Mouse (Mus musculus): ENCODE data around the gene Trim46. TPM values are rescaled to one million over a fixed set of nuclear protein-coding genes. Genes with fewer than 3 reads are reported as not detected.

Trim46 gene
- polyA plus RNA-seq, 1 experiment from 2014 or later = 4.4 TPM

GRCm38 (mm10) chr3:89284261-89284660, 38.2 kb upstream of the Trim46 start:
- H3K4me3 ChIP-seq (replicated peaks; ENCODE audit: low read length) = no peak overlapping the region
- no peak overlapping the region for H3K27ac ChIP-seq (ENCODE audit: low read length)
- no peak for ATAC-seq (ENCODE audit: insufficient read depth, low FRiP score)
- no peaks in the 10 kb centered on the region for H3K27me3 ChIP-seq (ENCODE audit: control insufficient read depth, insufficient read depth, low read length)
- H3K9ac ChIP-seq (ENCODE audit: low read length) = no peak overlapping the region
- H3K4me1 ChIP-seq (ENCODE audit: control insufficient read depth, insufficient read depth, low read length) = peaks cover 10% of the 10 kb centered on the region
- no peaks in the 10 kb centered on the region for H3K36me3 ChIP-seq (ENCODE audit: control insufficient read depth, insufficient read depth, low read length)
- 79% methylated on average over 3 of the region's 3 CpGs for WGBS
- no peak overlapping the region for H3K4me2 ChIP-seq (ENCODE audit: low read depth, low read length)
- H3K9me3 ChIP-seq (replicated peaks; ENCODE audit: control insufficient read depth, low read length) = no peaks in the 10 kb centered on the region

- H3K27me3 ChIP-seq (ENCODE audit: control insufficient read depth, insufficient read depth, low read length) = no peaks in the 10 kb centered on the region
- no peak overlapping the region; the same call in 1 of the 2 replicates for H3K27ac ChIP-seq (ENCODE audit: low read length)
- no peaks in the 10 kb centered on the region for H3K9me3 ChIP-seq (replicated peaks; ENCODE audit: control insufficient read depth, low read length)
- 0 out of 2 replicates have a peak overlapping the region, but pooled peaks have one; percentile 36 for H3K9ac ChIP-seq (ENCODE audit: low read length)
- H3K4me3 ChIP-seq (replicated peaks; ENCODE audit: low read length) = no peak overlapping the region
- peaks cover 23% of the 10 kb centered on the region for H3K4me1 ChIP-seq (ENCODE audit: control insufficient read depth, insufficient read depth, low read length)
- no peaks in the 10 kb centered on the region for H3K36me3 ChIP-seq (ENCODE audit: control insufficient read depth, insufficient read depth, low read length)
- no peak for ATAC-seq (ENCODE audit: insufficient read depth, low FRiP score)
- H3K4me2 ChIP-seq (ENCODE audit: low read depth, low read length) = no peak overlapping the region
- 17% methylated on average over 4 of the region's 4 CpGs for WGBS
Observed at GRCm38 (mm10) chr3:89282291-89282643, 36.2 kb upstream of the Trim46 start.

DNA sequence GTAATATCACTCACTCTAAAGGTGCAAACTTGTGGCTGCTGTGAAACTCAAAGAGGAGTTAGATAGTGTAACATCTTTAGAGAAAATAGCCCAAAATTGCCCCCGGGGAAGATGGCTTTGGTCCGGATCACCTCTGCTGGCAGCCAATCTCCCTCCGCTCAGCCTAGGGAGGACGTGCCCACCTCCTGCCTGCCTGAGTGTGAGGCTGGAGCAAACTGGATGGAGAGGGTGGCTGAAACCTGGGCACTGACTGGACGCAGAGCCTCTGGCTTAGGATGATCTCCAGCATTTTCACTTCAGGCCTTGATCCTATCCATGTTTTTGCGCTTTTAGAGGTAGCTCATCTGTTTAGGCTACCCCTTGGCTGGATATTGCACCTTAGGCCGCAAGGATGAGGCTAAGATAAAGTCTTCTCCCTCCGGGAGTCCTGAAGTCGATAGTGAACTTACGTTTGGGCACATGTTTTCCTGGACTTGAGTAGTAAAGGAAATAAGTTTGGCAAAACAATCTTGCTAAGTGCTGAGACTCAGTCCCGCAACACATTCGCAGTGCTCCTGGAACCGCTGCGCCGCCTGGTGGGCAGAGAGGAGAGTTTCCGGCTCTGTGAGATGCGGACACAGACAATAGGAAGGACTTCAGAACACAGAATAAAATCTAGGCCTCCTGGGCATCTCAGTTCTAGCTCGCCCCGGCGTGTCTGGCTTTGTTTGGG, 35.6 kb upstream of the Trim46 start:
- Histone ChIP-seq H3K27me3 (ENCODE audit: control insufficient read depth, insufficient read depth, low read length) (no peaks in the 10 kb centered on the region), H3K4me3 (replicated peaks; ENCODE audit: low read length) (peak overlapping the region; percentile 62), H3K27ac (ENCODE audit: low read length) (peak overlapping the region; percentile 88), H3K4me1 (ENCODE audit: control insufficient read depth, insufficient read depth, low read length) (peaks cover 27% of the 10 kb centered on the region), H3K9ac (ENCODE audit: low read length) (peak overlapping the region; percentile 78), H3K4me2 (ENCODE audit: low read depth, low read length) (peak overlapping the region; percentile 98), H3K9me3 (replicated peaks; ENCODE audit: control insufficient read depth, low read length) (no peaks in the 10 kb centered on the region), H3K36me3 (ENCODE audit: control insufficient read depth, insufficient read depth, low read length) (no peaks in the 10 kb centered on the region)
- WGBS = 13% methylated on average over 20 of the region's 20 CpGs
- ATAC-seq (ENCODE audit: insufficient read depth, low FRiP score) = no peak

DNA sequence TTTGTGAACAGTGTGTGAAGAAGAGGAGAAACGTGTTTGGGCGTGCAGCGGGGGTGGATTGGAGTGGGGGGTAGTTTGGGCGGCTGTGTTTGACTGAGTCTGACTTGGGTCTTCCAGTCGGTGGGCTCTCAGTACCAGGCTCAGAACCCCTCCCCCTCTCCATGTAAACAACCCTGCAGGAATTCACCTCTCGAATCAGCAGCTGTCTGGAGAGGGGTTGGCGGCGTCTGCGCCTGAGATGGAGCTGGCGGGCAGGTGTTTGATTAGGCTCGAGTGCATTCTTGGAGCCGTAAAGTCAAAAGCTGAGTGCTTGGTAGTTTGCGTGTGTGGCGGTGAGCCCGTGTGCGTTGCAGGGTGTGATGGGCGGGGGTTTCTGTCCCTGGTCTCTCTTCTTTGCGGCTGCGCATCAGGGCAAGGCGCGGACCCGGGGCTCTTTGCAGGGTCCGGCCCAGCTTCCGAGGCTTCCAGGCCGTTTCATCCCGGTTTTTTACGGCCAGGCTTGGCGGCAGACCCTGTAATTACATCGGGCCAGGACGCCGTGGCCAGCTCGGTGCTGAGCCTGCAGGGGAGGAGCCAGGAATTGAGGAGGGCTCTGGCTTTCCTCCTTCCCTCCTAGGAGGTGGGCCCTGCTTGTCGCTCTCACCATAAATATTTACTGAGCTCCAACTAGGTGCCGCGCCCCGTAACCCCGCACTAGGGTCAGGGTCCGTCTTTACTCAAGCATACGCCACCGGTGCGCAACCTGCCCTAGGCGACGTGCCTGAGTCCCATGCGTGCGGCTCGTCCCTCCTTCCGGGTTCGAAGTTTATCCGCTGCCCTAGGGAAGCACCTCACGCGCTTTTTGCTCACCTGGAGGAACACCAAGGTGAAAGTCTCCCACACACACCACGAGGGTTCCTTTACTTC, 34.8 kb upstream of the Trim46 start, which contains the start of gene Efna1:
TSS of gene Efna1 (minus strand) at position 537 of the 906 bp plus-strand sequence.
- Histone ChIP-seq H3K4me3 (replicated peaks; ENCODE audit: low read length) (peak within 1 kb of the TSS; percentile 62), H3K36me3 (ENCODE audit: control insufficient read depth, insufficient read depth, low read length) (no peaks in the 10 kb centered on the region), H3K4me1 (ENCODE audit: control insufficient read depth, insufficient read depth, low read length) (peaks cover 33% of the 10 kb centered on the region), H3K27me3 (ENCODE audit: control insufficient read depth, insufficient read depth, low read length) (no peaks in the 10 kb centered on the region), H3K9me3 (replicated peaks; ENCODE audit: control insufficient read depth, low read length) (no peaks in the 10 kb centered on the region), H3K4me2 (ENCODE audit: low read depth, low read length) (peak within 1 kb of the TSS; percentile 98), H3K27ac (ENCODE audit: low read length) (peak within 1 kb of the TSS; percentile 88), H3K9ac (ENCODE audit: low read length) (peak within 1 kb of the TSS; percentile 78)
- ATAC-seq (ENCODE audit: insufficient read depth, low FRiP score) = peak; percentile 68
- 1% methylated on average over 52 of the region's 52 CpGs for WGBS

- WGBS = under 1% methylated on average over 29 of the region's 29 CpGs
- Histone ChIP-seq H3K9me3 (replicated peaks; ENCODE audit: control insufficient read depth, low read length) (no peaks in the 10 kb centered on the region), H3K4me1 (ENCODE audit: control insufficient read depth, insufficient read depth, low read length) (peaks cover 33% of the 10 kb centered on the region), H3K27ac (ENCODE audit: low read length) (peak overlapping the region; percentile 88), H3K4me3 (replicated peaks; ENCODE audit: low read length) (peak overlapping the region; percentile 62), H3K4me2 (ENCODE audit: low read depth, low read length) (peak overlapping the region; percentile 98), H3K36me3 (ENCODE audit: control insufficient read depth, insufficient read depth, low read length) (no peaks in the 10 kb centered on the region), H3K27me3 (ENCODE audit: control insufficient read depth, insufficient read depth, low read length) (no peaks in the 10 kb centered on the region), H3K9ac (ENCODE audit: low read length) (peak overlapping the region; percentile 78)
- ATAC-seq (ENCODE audit: insufficient read depth, low FRiP score) = peak; percentile 0; the same call in 1 of the 2 replicates
Observed at GRCm38 (mm10) chr3:89280050-89280605, 34.0 kb upstream of the Trim46 start.

GRCm38 (mm10) chr3:89279153-89279890, 33.2 kb upstream of the Trim46 start:
- no peaks in the 10 kb centered on the region for H3K9me3 ChIP-seq (replicated peaks; ENCODE audit: control insufficient read depth, low read length)
- peak overlapping the region; percentile 78 for H3K9ac ChIP-seq (ENCODE audit: low read length)
- peaks cover 33% of the 10 kb centered on the region for H3K4me1 ChIP-seq (ENCODE audit: control insufficient read depth, insufficient read depth, low read length)
- peak overlapping the region; percentile 88 for H3K27ac ChIP-seq (ENCODE audit: low read length)
- H3K36me3 ChIP-seq (ENCODE audit: control insufficient read depth, insufficient read depth, low read length) = no peaks in the 10 kb centered on the region; the same call in 1 of the 2 replicates
- peak overlapping the region; percentile 98 for H3K4me2 ChIP-seq (ENCODE audit: low read depth, low read length)
- H3K27me3 ChIP-seq (ENCODE audit: control insufficient read depth, insufficient read depth, low read length) = no peaks in the 10 kb centered on the region
- ATAC-seq (ENCODE audit: insufficient read depth, low FRiP score) = peak; percentile 83
- peak overlapping the region; percentile 62 for H3K4me3 ChIP-seq (replicated peaks; ENCODE audit: low read length)
- 2% methylated on average over 35 of the region's 35 CpGs for WGBS

DNA sequence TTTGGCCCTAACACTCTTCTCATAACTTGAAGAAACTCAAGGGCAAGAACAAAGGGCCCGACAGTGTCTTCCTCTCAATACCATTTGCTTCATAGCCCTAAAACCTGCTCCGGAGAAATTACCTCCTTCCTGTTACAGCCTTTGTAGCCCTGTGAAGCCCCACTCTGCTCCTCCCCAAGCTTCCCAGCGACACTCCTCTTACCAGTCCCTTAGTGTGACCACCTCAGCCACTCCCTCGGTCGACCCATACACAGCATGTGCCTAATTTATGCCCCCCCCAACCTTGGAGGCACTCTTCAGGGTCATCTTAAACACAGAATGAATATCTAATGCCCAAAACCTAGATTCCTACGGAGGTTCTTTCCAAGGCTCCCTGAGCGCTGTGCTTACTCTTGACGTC, 32.5 kb upstream of the Trim46 start:
- 17% methylated on average over 8 of the region's 8 CpGs for WGBS
- H3K4me1 ChIP-seq (ENCODE audit: control insufficient read depth, insufficient read depth, low read length) = peaks cover 33% of the 10 kb centered on the region
- ATAC-seq (ENCODE audit: insufficient read depth, low FRiP score) = no peak
- H3K27me3 ChIP-seq (ENCODE audit: control insufficient read depth, insufficient read depth, low read length) = no peaks in the 10 kb centered on the region
- H3K27ac ChIP-seq (ENCODE audit: low read length) = peak overlapping the region; percentile 88
- H3K4me2 ChIP-seq (ENCODE audit: low read depth, low read length) = peak overlapping the region; percentile 98
- H3K9me3 ChIP-seq (replicated peaks; ENCODE audit: control insufficient read depth, low read length) = no peaks in the 10 kb centered on the region
- no peaks in the 10 kb centered on the region; the same call in 1 of the 2 replicates for H3K36me3 ChIP-seq (ENCODE audit: control insufficient read depth, insufficient read depth, low read length)
- H3K4me3 ChIP-seq (replicated peaks; ENCODE audit: low read length) = peak overlapping the region; percentile 62
- peak overlapping the region; percentile 78 for H3K9ac ChIP-seq (ENCODE audit: low read length)

GRCm38 (mm10) chr3:89278107-89278506, 32.0 kb upstream of the Trim46 start:
- peak; percentile 24 for ATAC-seq (ENCODE audit: insufficient read depth, low FRiP score)
- Histone ChIP-seq H3K9ac (ENCODE audit: low read length) (peak overlapping the region; percentile 78), H3K4me3 (replicated peaks; ENCODE audit: low read length) (peak overlapping the region; percentile 62), H3K4me2 (ENCODE audit: low read depth, low read length) (peak overlapping the region; percentile 98), H3K36me3 (ENCODE audit: control insufficient read depth, insufficient read depth, low read length) (no peaks in the 10 kb centered on the region; the same call in 1 of the 2 replicates), H3K27me3 (ENCODE audit: control insufficient read depth, insufficient read depth, low read length) (no peaks in the 10 kb centered on the region), H3K4me1 (ENCODE audit: control insufficient read depth, insufficient read depth, low read length) (peaks cover 33% of the 10 kb centered on the region), H3K27ac (ENCODE audit: low read length) (peak overlapping the region; percentile 88), H3K9me3 (replicated peaks; ENCODE audit: control insufficient read depth, low read length) (no peaks in the 10 kb centered on the region)
- WGBS = 42% methylated on average over 7 of the region's 7 CpGs

Measured in stomach, embryonic 16.5 days (tissue).